Mouse (Mus musculus): ENCODE data around the gene Xylb.

DNA sequence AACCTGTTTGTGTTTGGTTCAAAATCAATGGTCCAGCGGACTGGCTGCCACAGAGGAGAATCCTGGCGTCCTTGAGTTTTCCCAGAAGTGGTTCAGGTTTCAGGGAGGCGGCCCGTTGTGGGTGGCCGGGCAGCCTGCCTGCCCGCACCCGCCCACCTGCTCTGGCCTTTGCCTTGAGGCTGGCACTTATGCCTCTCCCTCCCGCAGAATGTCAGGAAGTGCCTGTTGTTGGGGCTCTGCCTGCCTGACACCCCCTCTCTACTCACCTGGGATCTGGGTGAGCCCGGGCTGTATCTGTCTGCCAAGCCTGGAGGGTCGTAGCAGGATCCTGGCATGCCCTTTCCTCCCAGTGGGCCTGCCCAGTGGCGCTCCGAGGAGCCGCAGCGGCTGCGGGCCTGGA, 50.7 kb downstream of the Xylb start:
- TF ChIP-seq CTCF (IDR thresholded peaks at IDR 0.05; ENCODE audit: low read depth) (no peak), EP300 (IDR thresholded peaks at IDR 0.05; ENCODE audit: low read depth) (no peak)

Measured in heart, postnatal 0 days (tissue).